Mouse (Mus musculus) 3T3-L1 (cell line): ENCODE measurements at regions not wholly inside any gene's neighbourhood (a gene's known extent, or its start where the extent isn't known, plus 50 kb on each side); places are given as distances from the start of the nearest gene placed in this dataset.
"Not testable (repeated sequence)": the region's sequence is repeated elsewhere in the genome, so short reads cannot be mapped to it uniquely, and the experiment has no call there.

Source experiments
- DNase-seq: peaks from one replicate; pipeline ENCODE4 v3.0.0-alpha.2; 2015; ENCODE audit warnings: low read depth, low spot score

DNA sequence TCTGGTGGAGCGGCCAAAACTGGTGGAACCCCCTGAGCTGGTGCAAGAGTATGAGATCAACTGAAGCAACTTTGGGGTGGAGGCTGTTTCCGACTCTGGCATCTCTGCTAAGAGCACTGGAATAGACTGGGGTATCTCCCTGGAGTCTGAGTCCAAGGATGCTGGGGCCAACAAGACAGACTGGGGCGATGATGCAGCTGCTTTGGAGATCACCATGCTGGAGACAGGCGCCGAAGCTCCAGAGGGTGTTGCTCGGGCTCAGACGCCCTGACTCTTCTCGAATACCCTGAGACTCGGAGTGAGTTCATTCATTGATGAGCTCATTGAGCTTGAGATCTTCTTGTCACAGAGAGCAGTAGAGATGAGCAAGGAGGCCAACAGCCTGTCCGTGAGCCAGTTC is 194.6 kb upstream of the Hsf2 start:
- DNase-seq = no peak

DNA sequence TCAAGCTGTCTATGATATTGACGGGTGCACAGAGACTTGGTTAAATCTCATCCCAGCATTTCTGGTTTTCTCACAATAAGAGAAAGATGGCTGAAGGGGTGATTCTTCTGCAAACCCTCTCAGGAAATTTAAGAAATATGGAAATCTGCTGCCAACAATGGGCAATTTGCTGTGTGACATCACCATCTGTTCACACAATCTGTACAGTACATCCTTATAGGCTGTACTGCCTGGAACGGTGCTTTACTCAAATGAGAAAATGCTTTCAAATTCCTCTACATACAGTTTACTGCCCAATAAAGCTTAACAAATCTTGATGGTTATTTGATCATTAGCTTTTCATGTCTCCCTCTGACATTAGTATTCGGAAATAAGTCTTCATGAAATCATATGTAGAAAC is 172.4 kb upstream of the Hsf2 start:
- DNase-seq = no peak

DNA sequence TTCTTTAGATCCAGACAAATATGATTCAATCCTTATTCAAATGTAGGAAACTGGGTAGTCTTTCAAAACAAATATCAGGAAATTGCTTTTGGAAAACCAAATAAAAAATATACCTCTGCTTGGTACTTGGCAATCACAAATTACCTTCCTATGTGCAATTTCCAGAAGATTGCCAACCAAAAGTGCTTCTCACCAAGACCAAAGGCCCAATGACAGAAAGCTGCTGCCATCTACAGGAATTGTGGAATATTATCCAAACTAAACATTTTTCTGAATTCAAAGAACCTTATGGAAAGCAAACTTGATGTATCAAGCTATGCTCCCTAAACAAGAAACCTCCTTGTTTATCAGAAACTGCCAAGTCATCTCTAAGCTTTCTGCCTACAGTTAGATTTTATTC is 169.1 kb upstream of the Hsf2 start:
- peak; percentile 52 for DNase-seq

DNA sequence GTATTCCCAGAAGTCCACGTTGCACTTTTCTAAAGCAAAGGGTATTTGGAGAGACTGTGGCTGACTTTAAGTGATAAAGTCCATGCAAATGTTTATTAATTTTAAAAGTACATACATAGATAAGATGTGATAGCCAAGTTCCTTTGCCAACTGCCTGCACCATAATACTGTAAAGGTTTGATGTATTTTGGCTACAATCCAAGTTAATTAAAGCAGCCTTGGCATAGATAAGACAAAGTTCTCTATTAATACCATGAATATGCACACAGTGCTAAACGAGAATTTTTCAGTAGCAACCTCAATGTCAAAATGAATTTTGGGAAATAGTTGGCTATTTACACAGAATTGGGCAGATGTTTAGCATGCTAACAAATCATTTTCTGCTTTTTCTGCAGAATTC is 167.0 kb upstream of the Hsf2 start:
- no peak for DNase-seq

DNA sequence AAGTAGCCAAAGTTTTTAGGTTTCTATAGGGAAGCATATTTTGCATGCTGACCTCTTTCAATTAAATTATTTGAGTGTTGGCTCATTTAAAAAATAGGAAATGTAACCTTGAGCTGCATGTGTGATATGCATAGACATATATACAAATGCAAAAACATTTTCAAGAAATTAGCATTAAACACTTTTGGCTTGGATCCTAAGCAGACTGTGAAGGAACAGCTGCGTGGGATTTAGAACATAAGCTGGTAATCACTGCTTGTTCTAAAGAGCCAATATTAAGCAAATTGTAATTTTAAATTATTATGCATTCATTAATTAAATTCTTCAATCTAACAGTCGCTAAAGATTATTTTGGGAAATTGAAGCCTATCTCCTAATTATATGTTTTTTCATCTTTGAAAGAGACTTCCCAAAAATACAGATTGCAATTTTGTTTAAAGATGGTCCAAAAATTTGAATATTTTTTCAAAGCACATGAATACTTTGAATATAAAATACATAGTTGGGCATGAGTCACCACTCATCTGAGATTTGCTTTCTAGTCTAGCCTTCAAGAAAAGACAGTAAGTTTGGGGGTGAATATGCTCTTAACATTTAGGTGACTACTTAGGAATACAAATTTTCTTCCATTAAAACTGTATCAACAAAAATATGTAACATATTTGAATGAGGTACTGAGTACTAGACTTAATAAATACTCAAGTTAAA is 163.3 kb upstream of the Hsf2 start:
- no peak for DNase-seq

DNA sequence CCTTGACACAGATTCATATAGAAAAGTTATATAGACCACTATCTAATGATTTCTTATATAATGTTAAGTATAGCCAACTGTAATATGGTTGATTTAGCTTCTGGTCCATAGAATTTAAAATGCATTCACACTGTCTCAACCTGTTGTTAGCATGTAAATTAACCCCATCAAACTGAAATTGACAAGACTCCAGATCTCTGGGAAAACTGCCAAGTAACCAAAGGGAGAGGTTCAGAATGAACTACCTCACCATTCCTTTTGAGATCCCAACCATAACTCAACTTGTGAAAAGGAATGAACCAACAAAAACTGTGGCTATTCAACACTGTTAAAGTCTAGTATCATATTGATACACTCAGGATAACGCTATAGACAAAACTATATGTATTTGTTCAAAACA is 162.0 kb upstream of the Hsf2 start:
- DNase-seq = no peak

DNA sequence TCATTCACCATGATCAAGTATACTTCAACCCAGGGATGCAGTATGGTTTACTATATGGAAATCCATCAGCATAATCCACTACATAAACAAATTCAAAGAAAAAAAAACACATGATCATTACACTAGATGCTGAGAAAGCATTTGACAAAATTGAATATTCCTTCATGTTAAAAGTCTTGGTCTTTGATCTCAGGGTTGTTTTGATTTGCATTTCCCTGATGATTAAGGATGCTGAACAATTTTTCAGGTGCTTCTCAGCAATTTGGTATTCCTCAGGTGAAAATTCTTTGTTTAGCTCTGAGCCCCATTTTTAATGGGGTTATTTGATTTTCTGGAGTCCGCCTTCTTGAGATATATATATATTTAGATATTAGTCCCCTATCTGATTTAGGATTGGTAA is 123.4 kb upstream of the Hsf2 start:
- DNase-seq = not testable (repeated sequence)
